Mouse (Mus musculus) myocyte (in vitro differentiated cells): ENCODE results near the gene Dap.

Source experiments
- E2F4 ChIP-seq: IDR thresholded peaks from one replicate; pipeline ENCODE4 v1.6.1; 2011; ENCODE audit warnings: mild to moderate bottlenecking, control low read depth, moderate library complexity; ENCODE audit not compliant: insufficient read depth
- MAX ChIP-seq: IDR thresholded peaks from one replicate; pipeline ENCODE4 v1.6.1; 2011; ENCODE audit warnings: low read depth, mild to moderate bottlenecking, control low read depth
- POLR2A ChIP-seq: IDR thresholded peaks from one replicate; pipeline ENCODE4 v1.6.1; 2011; ENCODE audit warnings: low read depth, mild to moderate bottlenecking, control low read depth, moderate library complexity; ENCODE audit not compliant: insufficient read length
- POLR2AphosphoS2 ChIP-seq: IDR thresholded peaks from one replicate; pipeline ENCODE4 v1.6.1; 2011; ENCODE audit warnings: low read depth, control low read depth; ENCODE audit not compliant: insufficient read length
- SRF ChIP-seq: IDR thresholded peaks from one replicate; pipeline ENCODE4 v1.6.1; 2011; ENCODE audit warnings: low read depth; ENCODE audit not compliant: control insufficient read depth, insufficient read length
- TCF3 ChIP-seq: IDR thresholded peaks from one replicate; pipeline ENCODE4 v1.6.1; 2011; ENCODE audit warnings: low read depth, control low read depth; ENCODE audit not compliant: insufficient read length
- USF1 ChIP-seq: IDR thresholded peaks from one replicate; pipeline ENCODE4 v1.6.1; 2011; ENCODE audit warnings: low read depth, mild to moderate bottlenecking, control low read depth, moderate library complexity

GRCm38 (mm10) chr15:31185506-31185905 lies 38.6 kb upstream of the Dap start:
- TF ChIP-seq POLR2A (no peak), TCF3 (no peak), POLR2AphosphoS2 (no peak), SRF (no peak), USF1 (no peak), E2F4 (no peak), MAX (no peak)
